Mouse (Mus musculus) cerebellum, adult 2 months (tissue): ENCODE data around the gene Cfap61.

Experiments used
- CTCF ChIP-seq: fragments of 200-500 bp; IDR thresholded peaks from 2 replicates; pipeline ENCODE4 v1.5.1; 2011; ENCODE audit warnings: low read depth, mild to moderate bottlenecking, control low read depth, low read length, moderate library complexity, borderline replicate concordance; ENCODE audit not compliant: insufficient read depth
- POLR2A ChIP-seq: fragments of 200-500 bp; IDR thresholded peaks from 2 replicates; pipeline ENCODE4 v1.6.1; 2011; ENCODE audit warnings: low read length, control low read depth, borderline replicate concordance; ENCODE audit not compliant: insufficient read depth

GRCm38 (mm10) chr2:146128622-146129021 lies 194.0 kb downstream of the Cfap61 start:
- no peak for TF ChIP-seq POLR2A
- no peak for TF ChIP-seq CTCF
